Mouse (Mus musculus): ENCODE measurements around the gene Slf2.

Gene Slf2

GRCm38 (mm10) chr19:45013581-45014225, 82.8 kb downstream of the Slf2 start:
- no peak for DNase-seq

GRCm38 (mm10) chr19:45014335-45014971, 83.5 kb downstream of the Slf2 start, which contains the start of gene Lzts2:
Gene Lzts2, plus strand, starts transcription at chr19:45014414.
- peak in 1 of 2 experiments; percentile 14 for DNase-seq

GRCm38 (mm10) chr19:45014981-45015402, 84.0 kb downstream of the Slf2 start:
- peak in 1 of 2 experiments; percentile 28 for DNase-seq

GRCm38 (mm10) chr19:45015518-45016281, 84.7 kb downstream of the Slf2 start:
- peak; percentile 51 to 63 for DNase-seq

GRCm38 (mm10) chr19:45016341-45017215, 85.6 kb downstream of the Slf2 start:
- DNase-seq: peak in 1 of 2 experiments; percentile 26

GRCm38 (mm10) chr19:45017216-45017771, 86.3 kb downstream of the Slf2 start:
- DNase-seq: peak; percentile 38 to 45

- DNase-seq: peak; percentile 46 to 51
Measured at GRCm38 (mm10) chr19:45017909-45018308, 87.0 kb downstream of the Slf2 start.

GRCm38 (mm10) chr19:45018351-45018831, 87.4 kb downstream of the Slf2 start:
- no peak for DNase-seq

GRCm38 (mm10) chr19:45020348-45020747, 89.4 kb downstream of the Slf2 start:
- no peak for DNase-seq

GRCm38 (mm10) chr19:45021362-45021761, 90.4 kb downstream of the Slf2 start:
- no peak for DNase-seq

- DNase-seq: no peak
Measured at GRCm38 (mm10) chr19:45023993-45024392, 93.0 kb downstream of the Slf2 start.

- DNase-seq: no peak
Measured at GRCm38 (mm10) chr19:45024775-45025174, 93.8 kb downstream of the Slf2 start.

GRCm38 (mm10) chr19:45025937-45026568, 95.1 kb downstream of the Slf2 start:
- no peak for DNase-seq

GRCm38 (mm10) chr19:45026958-45027670, 96.2 kb downstream of the Slf2 start:
- no peak for DNase-seq

- DNase-seq: no peak
Measured at GRCm38 (mm10) chr19:45027848-45028247, 96.9 kb downstream of the Slf2 start.

GRCm38 (mm10) chr19:45028746-45029145, 97.8 kb downstream of the Slf2 start:
- DNase-seq: no peak

- no peak for DNase-seq
Measured at GRCm38 (mm10) chr19:45029571-45029970, 98.6 kb downstream of the Slf2 start.

- DNase-seq: peak in 1 of 2 experiments; percentile 72
Measured at GRCm38 (mm10) chr19:45030111-45030510, 99.2 kb downstream of the Slf2 start.

- peak in 1 of 2 experiments; percentile 59 for DNase-seq
Measured at GRCm38 (mm10) chr19:45030746-45031693, 100.1 kb downstream of the Slf2 start.

- DNase-seq: peak in 1 of 2 experiments; percentile 61
Measured at GRCm38 (mm10) chr19:45031780-45032179, 100.8 kb downstream of the Slf2 start.
